Mouse (Mus musculus): ENCODE data around the gene Slc28a1. TPM values are rescaled to one million over a fixed set of nuclear protein-coding genes. Genes with fewer than 3 reads are reported as not detected.

Slc28a1 gene
- polyA plus RNA-seq, 1 experiment from 2014 or later: 0.26 TPM

- ATAC-seq (ENCODE audit: insufficient number of reproducible peaks, low FRiP score): no peak
- no peak overlapping the region for H3K9ac ChIP-seq
- H3K36me3 ChIP-seq: peaks cover 84% of the 10 kb centered on the region
- WGBS: 90% methylated on average over 5 of the region's 5 CpGs
- H3K4me2 ChIP-seq: no peak overlapping the region
- no peak overlapping the region for H3K4me3 ChIP-seq
- H3K4me1 ChIP-seq (replicated peaks): no peaks in the 10 kb centered on the region
- no peaks in the 10 kb centered on the region for H3K9me3 ChIP-seq (replicated peaks)
- H3K27ac ChIP-seq (ENCODE audit: poor library complexity, severe bottlenecking): no peak overlapping the region
- H3K27me3 ChIP-seq (replicated peaks): no peaks in the 10 kb centered on the region
Measured at GRCm38 (mm10) chr7:81100341-81100740, 14.3 kb upstream of the Slc28a1 start.

DNA sequence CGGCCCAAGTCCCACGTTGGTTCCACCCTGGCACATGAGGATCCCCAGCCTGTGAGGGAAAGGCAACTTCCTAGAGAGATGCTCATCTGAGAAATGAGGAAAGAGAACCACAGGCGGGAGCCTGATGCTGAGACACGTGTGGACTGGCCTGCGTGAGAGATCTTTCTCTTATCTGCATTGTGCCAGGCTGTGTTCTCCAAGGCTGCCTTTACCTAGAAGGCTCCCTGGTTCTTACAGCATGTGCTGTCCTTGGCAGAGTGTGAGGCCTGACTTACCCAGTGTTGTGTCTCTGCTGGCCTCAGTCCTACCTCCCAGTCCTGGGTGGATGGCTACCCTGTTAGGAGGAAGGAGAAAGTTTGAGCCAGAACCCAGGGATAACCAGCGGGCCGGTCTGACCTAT is 11.7 kb upstream of the Slc28a1 start:
- H3K27me3 ChIP-seq (replicated peaks): no peaks in the 10 kb centered on the region
- ATAC-seq (ENCODE audit: insufficient number of reproducible peaks, low FRiP score): no peak
- WGBS: 79% methylated on average over 7 of the region's 7 CpGs
- peaks cover 71% of the 10 kb centered on the region for H3K36me3 ChIP-seq
- no peaks in the 10 kb centered on the region for H3K4me1 ChIP-seq (replicated peaks)
- H3K4me2 ChIP-seq: no peak overlapping the region
- no peak overlapping the region for H3K27ac ChIP-seq (ENCODE audit: poor library complexity, severe bottlenecking)
- H3K4me3 ChIP-seq: no peak overlapping the region
- no peak overlapping the region for H3K9ac ChIP-seq
- H3K9me3 ChIP-seq (replicated peaks): no peaks in the 10 kb centered on the region

GRCm38 (mm10) chr7:81105525-81105924 is 9.1 kb upstream of the Slc28a1 start:
- Histone ChIP-seq H3K9ac (no peak overlapping the region), H3K4me2 (no peak overlapping the region)

DNA sequence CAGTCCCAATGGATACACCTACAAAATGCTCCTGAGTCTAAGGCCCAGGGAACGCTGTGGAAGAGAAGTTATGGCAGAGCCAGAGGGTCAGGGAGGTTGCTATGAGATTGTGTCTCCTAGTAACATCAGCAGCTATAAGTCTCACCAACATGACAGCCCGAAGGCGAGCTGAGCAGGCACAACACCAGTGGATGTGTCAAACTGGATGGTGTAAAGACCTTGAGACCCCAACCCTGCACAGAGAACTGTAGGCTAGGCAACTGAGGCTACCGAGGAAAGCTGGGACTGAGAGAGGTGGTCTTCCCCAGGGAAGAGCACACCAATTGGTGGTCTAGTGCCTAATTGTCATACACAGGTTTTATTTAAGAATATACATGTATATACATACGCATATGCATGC is 6.4 kb upstream of the Slc28a1 start:
- 78% methylated on average over 5 of the region's 5 CpGs for WGBS
- Histone ChIP-seq H3K27ac (ENCODE audit: poor library complexity, severe bottlenecking) (no peak overlapping the region), H3K36me3 (peaks cover 24% of the 10 kb centered on the region), H3K9me3 (replicated peaks) (no peaks in the 10 kb centered on the region), H3K4me1 (replicated peaks) (peaks cover 23% of the 10 kb centered on the region), H3K27me3 (replicated peaks) (no peaks in the 10 kb centered on the region), H3K4me3 (no peak overlapping the region), H3K4me2 (no peak overlapping the region), H3K9ac (no peak overlapping the region)
- ATAC-seq (ENCODE audit: insufficient number of reproducible peaks, low FRiP score): no peak

More at GRCm38 (mm10) chr7:81105525-81105924, 9.1 kb upstream of the Slc28a1 start:
- no peak overlapping the region for H3K4me3 ChIP-seq
- peaks cover 12% of the 10 kb centered on the region for H3K4me1 ChIP-seq (replicated peaks)
- no peak overlapping the region for H3K27ac ChIP-seq (ENCODE audit: poor library complexity, severe bottlenecking)
- peaks cover 44% of the 10 kb centered on the region for H3K36me3 ChIP-seq
- WGBS: 77% methylated on average over 4 of the region's 4 CpGs
- no peaks in the 10 kb centered on the region for H3K9me3 ChIP-seq (replicated peaks)
- no peaks in the 10 kb centered on the region for H3K27me3 ChIP-seq (replicated peaks)
- no peak for ATAC-seq (ENCODE audit: insufficient number of reproducible peaks, low FRiP score)

GRCm38 (mm10) chr7:81109717-81110651 is 4.6 kb upstream of the Slc28a1 start:
- Histone ChIP-seq H3K36me3 (0 out of 2 replicates have a peak, but pooled peaks cover 10% of the 10 kb centered on the region), H3K9ac (no peak overlapping the region), H3K27me3 (replicated peaks) (no peaks in the 10 kb centered on the region), H3K27ac (ENCODE audit: poor library complexity, severe bottlenecking) (peak overlapping the region; percentile 20; the same call in 1 of the 2 replicates), H3K4me1 (replicated peaks) (peaks cover 30% of the 10 kb centered on the region), H3K4me3 (no peak overlapping the region), H3K9me3 (replicated peaks) (no peaks in the 10 kb centered on the region), H3K4me2 (no peak overlapping the region)
- ATAC-seq (ENCODE audit: insufficient number of reproducible peaks, low FRiP score): no peak
- WGBS: 48% methylated on average over 9 of the region's 9 CpGs

DNA sequence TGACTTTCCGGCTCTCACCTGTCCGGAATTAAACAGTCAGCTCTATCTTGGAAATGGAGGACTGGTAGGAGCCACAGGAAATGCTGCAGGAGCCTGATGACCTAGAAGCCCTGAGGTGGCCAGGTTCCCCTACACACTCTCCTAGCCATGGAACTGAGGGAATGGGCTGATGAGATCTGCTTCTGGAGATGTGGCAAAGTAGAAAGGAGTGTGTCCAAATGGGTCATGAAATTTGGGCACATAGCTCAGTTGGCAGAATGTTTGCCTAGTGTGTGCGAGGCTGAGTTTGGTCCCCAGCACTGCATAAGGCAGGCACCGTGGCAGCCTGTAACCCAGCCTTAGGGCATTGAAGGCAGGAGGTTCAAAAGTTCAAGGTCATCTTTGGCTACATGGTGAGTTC is 3.8 kb upstream of the Slc28a1 start:
- Histone ChIP-seq H3K4me1 (replicated peaks) (peaks cover 30% of the 10 kb centered on the region), H3K9me3 (replicated peaks) (no peaks in the 10 kb centered on the region), H3K4me2 (no peak overlapping the region), H3K4me3 (no peak overlapping the region), H3K27me3 (replicated peaks) (no peaks in the 10 kb centered on the region), H3K27ac (ENCODE audit: poor library complexity, severe bottlenecking) (no peak overlapping the region), H3K36me3 (0 out of 2 replicates have a peak, but pooled peaks cover 2% of the 10 kb centered on the region), H3K9ac (no peak overlapping the region)
- no peak for ATAC-seq (ENCODE audit: insufficient number of reproducible peaks, low FRiP score)
- WGBS: 91% methylated on average over 4 of the region's 4 CpGs

DNA sequence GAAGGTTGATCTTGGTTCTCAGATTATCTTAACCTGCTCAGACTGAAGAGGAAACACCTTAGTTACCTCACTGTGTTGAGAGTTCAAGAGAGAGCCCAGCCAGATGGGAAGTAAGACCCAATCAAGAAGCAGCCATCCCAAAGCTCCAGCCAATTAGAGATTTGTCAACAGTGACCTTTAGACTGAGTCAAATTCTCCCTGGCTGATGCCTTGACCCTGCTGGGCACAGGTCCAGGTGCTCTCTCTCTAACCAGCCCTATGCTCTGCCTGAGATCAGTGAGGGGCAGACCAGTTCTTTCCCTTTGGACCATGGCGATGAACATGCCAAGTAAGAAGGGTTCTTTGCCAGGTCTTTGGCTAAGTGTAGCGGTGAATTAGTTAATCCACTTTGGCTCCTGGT is 2.9 kb upstream of the Slc28a1 start:
- Histone ChIP-seq H3K27ac (ENCODE audit: poor library complexity, severe bottlenecking) (no peak overlapping the region), H3K4me2 (no peak overlapping the region), H3K9ac (no peak overlapping the region), H3K4me1 (replicated peaks) (peaks cover 30% of the 10 kb centered on the region), H3K9me3 (replicated peaks) (no peaks in the 10 kb centered on the region), H3K27me3 (replicated peaks) (no peaks in the 10 kb centered on the region), H3K36me3 (no peaks in the 10 kb centered on the region), H3K4me3 (no peak overlapping the region)
- WGBS: 93% methylated on average over 2 of the region's 2 CpGs
- ATAC-seq (ENCODE audit: insufficient number of reproducible peaks, low FRiP score): no peak

- no peak for ATAC-seq (ENCODE audit: insufficient number of reproducible peaks, low FRiP score)
- no peak overlapping the region for H3K27ac ChIP-seq (ENCODE audit: poor library complexity, severe bottlenecking)
- H3K4me1 ChIP-seq (replicated peaks): peaks cover 30% of the 10 kb centered on the region
- 46% methylated on average over 6 of the region's 6 CpGs for WGBS
- no peaks in the 10 kb centered on the region for H3K9me3 ChIP-seq (replicated peaks)
- no peak overlapping the region for H3K4me2 ChIP-seq
- H3K27me3 ChIP-seq (replicated peaks): no peaks in the 10 kb centered on the region
- no peak overlapping the region for H3K4me3 ChIP-seq
- no peaks in the 10 kb centered on the region for H3K36me3 ChIP-seq
- H3K9ac ChIP-seq: no peak overlapping the region
Measured at GRCm38 (mm10) chr7:81112686-81113360, 1.8 kb upstream of the Slc28a1 start.

DNA sequence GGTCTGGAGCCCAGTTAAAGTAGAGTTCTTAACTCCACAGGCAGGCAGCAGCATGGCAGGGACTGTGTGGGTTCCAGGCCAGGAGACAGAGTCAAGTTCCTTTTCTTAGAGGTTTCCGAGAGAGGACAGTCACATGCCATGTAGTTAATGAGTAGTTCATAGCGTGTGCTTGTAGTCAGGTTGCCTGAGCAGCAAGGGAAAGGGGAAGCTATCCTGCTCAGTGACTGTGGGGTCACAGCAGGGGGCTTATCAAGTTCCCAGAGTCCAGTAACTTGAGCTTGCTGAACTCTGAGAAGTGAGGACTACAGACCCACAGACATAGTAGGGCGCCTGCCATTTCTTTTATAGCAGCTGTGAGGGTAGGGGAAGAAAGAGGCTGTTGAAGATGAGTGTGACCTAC is 6.5 kb downstream of the Slc28a1 start:
- 73% methylated on average over 3 of the region's 3 CpGs for WGBS
- ATAC-seq (ENCODE audit: insufficient number of reproducible peaks, low FRiP score): no peak
- no peak overlapping the region for H3K27ac ChIP-seq (ENCODE audit: poor library complexity, severe bottlenecking)

GRCm38 (mm10) chr7:81122808-81123207 is 8.2 kb downstream of the Slc28a1 start:
- no peak overlapping the region for H3K4me2 ChIP-seq
- no peak for ATAC-seq (ENCODE audit: insufficient number of reproducible peaks, low FRiP score)
- H3K9ac ChIP-seq: no peak overlapping the region
- no peaks in the 10 kb centered on the region for H3K36me3 ChIP-seq
- H3K27me3 ChIP-seq (replicated peaks): no peaks in the 10 kb centered on the region
- H3K4me1 ChIP-seq (replicated peaks): peaks cover 10% of the 10 kb centered on the region
- H3K27ac ChIP-seq (ENCODE audit: poor library complexity, severe bottlenecking): no peak overlapping the region
- H3K4me3 ChIP-seq: no peak overlapping the region
- WGBS: 62% methylated on average over 2 of the region's 2 CpGs
- H3K9me3 ChIP-seq (replicated peaks): peaks cover 4% of the 10 kb centered on the region; the same call in 1 of the 2 replicates

More for the DNA sequence above, 6.5 kb downstream of the Slc28a1 start:
- Histone ChIP-seq H3K4me1 (replicated peaks) (peaks cover 10% of the 10 kb centered on the region), H3K9ac (no peak overlapping the region), H3K4me3 (no peak overlapping the region), H3K36me3 (no peaks in the 10 kb centered on the region), H3K9me3 (replicated peaks) (no peaks in the 10 kb centered on the region), H3K4me2 (no peak overlapping the region), H3K27me3 (replicated peaks) (no peaks in the 10 kb centered on the region)

DNA sequence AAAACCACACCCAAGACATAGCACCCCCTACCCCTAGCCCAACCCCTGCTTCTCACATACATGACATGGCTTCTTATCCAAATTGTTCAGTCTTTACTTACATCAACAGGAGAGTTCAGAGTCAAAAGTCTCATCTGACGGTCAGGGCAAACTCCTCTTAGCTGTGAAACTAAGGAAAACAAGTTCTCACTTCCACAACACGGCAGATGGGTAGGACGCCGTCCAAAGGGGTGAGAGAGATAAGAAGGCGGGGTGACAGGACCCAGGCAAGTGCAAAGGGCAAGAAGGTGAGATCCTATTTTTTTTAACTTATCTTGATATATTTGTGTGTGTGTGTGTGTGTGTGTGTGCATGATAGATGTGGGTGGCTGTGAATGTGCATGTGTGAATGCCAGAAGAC is 9.0 kb downstream of the Slc28a1 start:
- 0 out of 2 replicates have a peak overlapping the region, but pooled peaks have one; percentile 9 for H3K4me2 ChIP-seq

More for the DNA sequence above, 9.0 kb downstream of the Slc28a1 start:
- Histone ChIP-seq H3K36me3 (no peaks in the 10 kb centered on the region), H3K9ac (no peak overlapping the region), H3K27ac (ENCODE audit: poor library complexity, severe bottlenecking) (no peak overlapping the region), H3K27me3 (replicated peaks) (no peaks in the 10 kb centered on the region), H3K9me3 (replicated peaks) (peaks cover 9% of the 10 kb centered on the region; the same call in 1 of the 2 replicates), H3K4me3 (no peak overlapping the region), H3K4me1 (replicated peaks) (peaks cover 10% of the 10 kb centered on the region)
- WGBS: 64% methylated on average over 5 of the region's 5 CpGs
- no peak; the same call in 1 of the 2 replicates for ATAC-seq (ENCODE audit: insufficient number of reproducible peaks, low FRiP score)
